Mouse (Mus musculus) stomach, postnatal 0 days (tissue): ENCODE results near the gene Cebpa.

Experiments used
- CTCF ChIP-seq: IDR thresholded peaks from 2 replicates; pipeline ENCODE4 v1.5.1; 2016; ENCODE audit warnings: antibody characterized with exemption, low read depth, mild to moderate bottlenecking, moderate library complexity
- EP300 ChIP-seq: optimal IDR thresholded peaks from 2 replicates; pipeline ENCODE3; 2016; ENCODE audit warnings: antibody characterized with exemption

DNA sequence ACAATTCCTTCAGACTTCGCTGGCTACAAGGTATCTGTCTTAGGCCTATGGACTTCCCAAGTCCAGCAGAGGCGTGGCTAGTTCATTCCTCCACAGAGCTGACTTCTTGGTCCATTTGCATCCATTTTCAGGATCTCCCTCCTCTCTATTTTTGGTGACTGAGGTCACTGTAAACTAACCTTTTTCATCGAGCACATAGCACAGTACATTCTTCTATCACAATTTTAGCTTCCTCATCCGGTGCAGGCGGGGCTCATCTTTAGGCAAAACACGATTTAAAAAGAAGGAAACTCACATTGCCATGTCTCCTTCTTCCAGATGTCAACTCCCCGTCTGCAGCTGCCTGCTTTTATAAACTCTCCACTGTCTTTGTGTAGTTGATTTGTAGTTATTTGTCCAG, 12.5 kb upstream of the Cebpa start:
- TF ChIP-seq CTCF (no peak), EP300 (no peak)
